Mouse (Mus musculus): Measurements from ENCODE around the gene Slc7a1. TPM values are rescaled to one million over a fixed set of nuclear protein-coding genes. Genes with fewer than 3 reads are reported as not detected.
"Not testable (repeated sequence)": the region's sequence is repeated elsewhere in the genome, so short reads cannot be mapped to it uniquely, and the experiment has no call there.

Gene Slc7a1
- polyA plus RNA-seq, 1 experiment: 12.8 TPM

DNA sequence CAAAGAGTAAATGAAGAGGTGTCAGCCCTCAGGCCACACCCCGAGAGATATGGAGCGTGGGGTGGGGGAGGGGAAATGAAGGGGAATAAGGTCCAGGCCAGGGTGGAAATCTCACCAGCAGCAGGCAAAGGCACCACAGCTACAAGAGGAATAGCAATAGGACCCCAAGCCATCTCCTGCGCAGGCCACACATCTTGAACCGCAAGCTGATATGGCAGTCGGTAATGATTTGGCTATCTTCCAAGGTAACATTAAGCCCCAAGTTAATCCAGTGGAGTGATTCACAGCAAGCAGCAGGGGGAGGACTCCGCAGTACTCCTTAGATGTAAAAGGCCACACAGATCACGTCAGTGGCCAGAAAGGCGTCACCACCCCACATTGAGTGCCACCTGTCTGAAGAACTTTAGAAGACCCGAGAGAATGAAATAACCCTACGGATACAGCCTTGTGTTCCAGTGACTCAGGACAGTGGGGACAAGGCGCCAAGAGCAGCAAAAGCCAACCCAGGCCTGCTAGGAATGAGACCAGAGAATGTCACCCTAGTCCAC is 68.4 kb downstream of the Slc7a1 start:
- 93% methylated on average over 11 of the region's 11 CpGs for WGBS
- no peaks in the 10 kb centered on the region; the same call in none of the 2 replicates for H3K36me3 ChIP-seq (ENCODE audit: control insufficient read depth, insufficient read depth, low read length)
- DNase-seq: no peak

DNA sequence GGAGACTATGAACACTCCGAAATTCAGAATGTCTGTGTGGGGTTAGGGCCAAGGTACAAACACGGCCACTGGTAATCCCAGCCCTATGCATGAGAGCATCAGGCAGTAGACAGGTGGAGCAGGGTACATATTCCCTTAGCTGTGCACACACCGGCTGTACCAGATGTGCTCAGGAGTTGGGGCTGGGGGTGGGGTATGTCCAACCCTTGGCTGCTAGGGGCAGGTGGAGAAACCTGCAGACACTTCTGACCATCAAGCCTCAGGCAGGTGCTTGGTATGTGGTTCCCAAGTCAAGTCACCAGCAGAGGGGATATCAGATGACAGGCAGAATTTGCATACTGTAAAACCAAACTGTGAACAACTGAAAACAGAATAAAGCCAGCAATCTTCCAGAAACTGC is 70.7 kb downstream of the Slc7a1 start:
- no peaks in the 10 kb centered on the region; the same call in 1 of the 2 replicates for H3K36me3 ChIP-seq (ENCODE audit: control insufficient read depth, insufficient read depth, low read length)

More for the DNA sequence above, 68.4 kb downstream of the Slc7a1 start:
- Histone ChIP-seq H3K27ac (ENCODE audit: control insufficient read depth, insufficient read depth, low read length) (no peak overlapping the region), H3K27me3 (ENCODE audit: control insufficient read depth, insufficient read depth, low read length) (no peaks in the 10 kb centered on the region), H3K4me1 (replicated peaks; ENCODE audit: control insufficient read depth, insufficient read depth, low read length) (no peaks in the 10 kb centered on the region), H3K4me3 (ENCODE audit: control insufficient read depth, insufficient read depth, low read length) (no peak overlapping the region)
- TF ChIP-seq POLR2A (IDR thresholded peaks at IDR 0.05; ENCODE audit: control insufficient read depth, extremely low read depth, insufficient read depth, low read length, poor library complexity): no peak
- no peak for TF ChIP-seq CTCF (IDR thresholded peaks at IDR 0.05; ENCODE audit: borderline replicate concordance, control insufficient read depth, extremely low read depth, insufficient read depth, low read length, poor library complexity)

DNA sequence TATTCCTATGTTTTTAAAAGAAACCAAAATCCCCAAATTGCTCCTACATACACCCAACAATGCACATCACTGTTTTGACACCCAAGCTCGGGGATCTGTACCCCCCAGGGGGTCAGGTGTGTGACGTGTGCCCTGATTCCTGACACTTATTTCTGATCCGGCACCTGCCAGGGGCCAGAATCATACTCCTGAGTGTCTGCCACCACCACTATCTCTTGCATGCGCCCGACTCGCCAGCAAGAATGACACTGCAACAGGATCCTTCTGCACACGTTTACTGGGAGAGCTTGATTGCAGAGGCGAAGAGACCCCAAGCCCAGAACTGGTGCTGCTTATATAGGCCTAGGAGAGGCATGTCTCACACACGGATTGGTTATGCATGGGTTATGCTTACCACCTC is 73.4 kb downstream of the Slc7a1 start:
- not testable (repeated sequence) for H3K36me3 ChIP-seq (ENCODE audit: control insufficient read depth, insufficient read depth, low read length); H3K4me1 ChIP-seq (replicated peaks; ENCODE audit: control insufficient read depth, insufficient read depth, low read length); H3K4me3 ChIP-seq (ENCODE audit: control insufficient read depth, insufficient read depth, low read length); DNase-seq; H3K27me3 ChIP-seq (ENCODE audit: control insufficient read depth, insufficient read depth, low read length); H3K27ac ChIP-seq (ENCODE audit: control insufficient read depth, insufficient read depth, low read length)
- WGBS: 97% methylated on average over 9 of the region's 9 CpGs

More for the DNA sequence above, 70.7 kb downstream of the Slc7a1 start:
- no peak for TF ChIP-seq POLR2A (IDR thresholded peaks at IDR 0.05; ENCODE audit: control insufficient read depth, extremely low read depth, insufficient read depth, low read length, poor library complexity)
- no peak for TF ChIP-seq CTCF (IDR thresholded peaks at IDR 0.05; ENCODE audit: borderline replicate concordance, control insufficient read depth, extremely low read depth, insufficient read depth, low read length, poor library complexity)
- Histone ChIP-seq H3K27ac (ENCODE audit: control insufficient read depth, insufficient read depth, low read length) (no peak overlapping the region), H3K4me3 (ENCODE audit: control insufficient read depth, insufficient read depth, low read length) (no peak overlapping the region), H3K4me1 (replicated peaks; ENCODE audit: control insufficient read depth, insufficient read depth, low read length) (no peaks in the 10 kb centered on the region), H3K27me3 (ENCODE audit: control insufficient read depth, insufficient read depth, low read length) (no peaks in the 10 kb centered on the region)
- DNase-seq: no peak
- 99% methylated on average over 3 of the region's 3 CpGs for WGBS

DNA sequence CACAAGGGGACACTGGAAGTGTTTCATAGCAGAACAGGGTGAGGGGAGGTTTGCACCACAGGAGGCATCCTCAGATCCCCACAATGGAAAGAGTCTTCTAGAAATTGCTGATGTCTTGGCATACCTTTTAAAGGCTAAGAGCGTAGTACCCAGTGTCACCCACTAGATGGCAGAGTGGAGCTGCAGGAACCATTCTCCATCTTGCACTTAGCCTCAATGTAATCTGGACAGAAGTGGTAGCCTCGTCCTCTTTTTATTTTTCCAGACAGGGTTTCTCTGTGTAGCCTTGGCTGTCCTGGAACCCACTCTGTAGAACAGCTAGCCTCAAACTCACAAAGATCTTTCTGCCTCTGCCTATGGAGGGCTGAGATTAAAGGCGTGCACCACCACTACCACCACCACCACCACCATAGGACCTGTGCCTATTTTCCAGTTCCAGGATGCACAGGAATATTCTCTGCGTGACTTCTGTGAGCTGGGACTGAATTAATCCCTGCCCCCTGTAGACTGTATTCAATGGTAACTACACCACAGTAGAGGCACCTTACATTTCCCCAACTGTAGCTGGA is 74.3 kb downstream of the Slc7a1 start:
- DNase-seq: peak; percentile 42
- WGBS: 42% methylated on average over 4 of the region's 4 CpGs
- no peak overlapping the region for H3K27ac ChIP-seq (ENCODE audit: control insufficient read depth, insufficient read depth, low read length)
- H3K4me3 ChIP-seq (ENCODE audit: control insufficient read depth, insufficient read depth, low read length): no peak overlapping the region
- no peaks in the 10 kb centered on the region for H3K36me3 ChIP-seq (ENCODE audit: control insufficient read depth, insufficient read depth, low read length)
- no peaks in the 10 kb centered on the region for H3K4me1 ChIP-seq (replicated peaks; ENCODE audit: control insufficient read depth, insufficient read depth, low read length)
- no peak for TF ChIP-seq CTCF (IDR thresholded peaks at IDR 0.05; ENCODE audit: borderline replicate concordance, control insufficient read depth, extremely low read depth, insufficient read depth, low read length, poor library complexity)
- TF ChIP-seq POLR2A (IDR thresholded peaks at IDR 0.05; ENCODE audit: control insufficient read depth, extremely low read depth, insufficient read depth, low read length, poor library complexity): no peak
- no peaks in the 10 kb centered on the region for H3K27me3 ChIP-seq (ENCODE audit: control insufficient read depth, insufficient read depth, low read length)

DNA sequence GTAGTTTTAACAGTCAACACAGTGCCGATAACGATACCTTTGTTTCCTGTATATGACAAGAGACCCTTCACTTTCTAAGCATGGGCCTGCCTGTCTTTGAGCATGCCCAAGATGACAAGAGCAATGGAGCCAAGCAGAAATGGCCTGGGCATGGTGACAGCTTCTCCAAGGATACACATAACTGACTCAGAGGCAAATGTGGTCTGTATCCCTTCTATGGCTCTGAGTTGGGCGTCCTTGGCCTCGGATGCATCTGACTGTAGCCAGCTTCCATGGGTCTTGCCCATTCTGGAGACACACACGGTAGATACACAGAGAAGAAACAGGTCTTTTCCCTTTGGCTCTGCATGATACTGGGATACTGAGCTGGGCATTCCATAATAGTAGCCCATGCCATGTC is 84.8 kb downstream of the Slc7a1 start:
- peaks cover 4% of the 10 kb centered on the region for H3K4me1 ChIP-seq (replicated peaks; ENCODE audit: control insufficient read depth, insufficient read depth, low read length)
- no peak overlapping the region for H3K4me3 ChIP-seq (ENCODE audit: control insufficient read depth, insufficient read depth, low read length)
- whole genome bisulfite sequencing: 95% methylated on average over 5 of the region's 5 CpGs
- H3K27me3 ChIP-seq (ENCODE audit: control insufficient read depth, insufficient read depth, low read length): no peaks in the 10 kb centered on the region
- H3K27ac ChIP-seq (ENCODE audit: control insufficient read depth, insufficient read depth, low read length): no peak overlapping the region
- TF ChIP-seq POLR2A (IDR thresholded peaks at IDR 0.05; ENCODE audit: control insufficient read depth, extremely low read depth, insufficient read depth, low read length, poor library complexity): no peak
- no peak for DNase-seq
- H3K36me3 ChIP-seq (ENCODE audit: control insufficient read depth, insufficient read depth, low read length): no peaks in the 10 kb centered on the region

DNA sequence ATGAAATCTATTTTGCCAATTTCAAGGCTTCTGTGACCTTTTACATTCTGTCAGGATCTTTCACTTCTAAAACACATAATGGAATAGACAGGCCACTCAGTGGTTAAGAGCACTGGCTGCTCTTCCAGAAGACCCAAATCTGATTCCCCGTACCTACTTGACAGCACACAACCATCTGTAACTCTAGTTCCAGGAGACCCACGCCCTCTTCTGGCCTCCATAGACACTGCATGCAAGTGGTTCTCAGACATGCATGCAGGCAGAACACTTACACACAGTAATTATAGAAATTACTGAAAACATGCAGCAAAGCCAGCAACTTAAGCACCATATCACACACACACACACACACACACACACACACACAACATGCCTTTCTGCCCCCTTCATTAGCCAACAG is 87.3 kb downstream of the Slc7a1 start:
- WGBS: 67% methylated on average over 2 of the region's 2 CpGs
- H3K36me3 ChIP-seq (ENCODE audit: control insufficient read depth, insufficient read depth, low read length): no peaks in the 10 kb centered on the region
- no peak overlapping the region for H3K4me3 ChIP-seq (ENCODE audit: control insufficient read depth, insufficient read depth, low read length)
- H3K27ac ChIP-seq (ENCODE audit: control insufficient read depth, insufficient read depth, low read length): no peak overlapping the region
- peak; percentile 25 for DNase-seq
- no peak for TF ChIP-seq POLR2A (IDR thresholded peaks at IDR 0.05; ENCODE audit: control insufficient read depth, extremely low read depth, insufficient read depth, low read length, poor library complexity)
- no peak for TF ChIP-seq CTCF (IDR thresholded peaks at IDR 0.05; ENCODE audit: borderline replicate concordance, control insufficient read depth, extremely low read depth, insufficient read depth, low read length, poor library complexity)
- no peaks in the 10 kb centered on the region for H3K27me3 ChIP-seq (ENCODE audit: control insufficient read depth, insufficient read depth, low read length)
- H3K4me1 ChIP-seq (replicated peaks; ENCODE audit: control insufficient read depth, insufficient read depth, low read length): peaks cover 4% of the 10 kb centered on the region

DNA sequence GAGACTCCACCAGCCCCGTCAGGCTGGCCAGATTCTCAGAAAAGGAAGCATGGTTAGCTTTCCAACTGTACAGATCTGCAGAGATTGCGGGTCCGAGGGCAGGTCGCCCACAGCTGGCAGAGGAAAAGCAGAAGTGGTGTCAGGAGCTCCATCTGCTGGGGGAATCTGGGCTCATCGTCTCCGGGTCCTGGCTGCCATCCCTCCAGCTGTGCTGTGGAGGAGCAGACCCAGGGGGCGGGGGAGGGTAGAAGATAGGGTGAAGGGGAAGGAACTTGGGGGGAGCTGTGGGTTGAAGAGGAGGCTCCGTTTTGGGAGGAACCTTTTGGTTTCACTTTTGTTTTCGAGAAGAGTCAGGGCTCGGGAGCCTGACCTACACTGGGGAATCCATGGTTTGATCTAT is 88.9 kb downstream of the Slc7a1 start:
- Histone ChIP-seq H3K27ac (ENCODE audit: control insufficient read depth, insufficient read depth, low read length) (no peak overlapping the region), H3K27me3 (ENCODE audit: control insufficient read depth, insufficient read depth, low read length) (no peaks in the 10 kb centered on the region), H3K36me3 (ENCODE audit: control insufficient read depth, insufficient read depth, low read length) (no peaks in the 10 kb centered on the region), H3K4me3 (ENCODE audit: control insufficient read depth, insufficient read depth, low read length) (peak overlapping the region; percentile 38), H3K4me1 (replicated peaks; ENCODE audit: control insufficient read depth, insufficient read depth, low read length) (peaks cover 4% of the 10 kb centered on the region)
- 3% methylated on average over 10 of the region's 10 CpGs for WGBS
- DNase-seq: peak; percentile 61
- TF ChIP-seq CTCF (IDR thresholded peaks at IDR 0.05; ENCODE audit: borderline replicate concordance, control insufficient read depth, extremely low read depth, insufficient read depth, low read length, poor library complexity) (peak; percentile 63; the same call in 1 of the 2 replicates), POLR2A (IDR thresholded peaks at IDR 0.05; ENCODE audit: control insufficient read depth, extremely low read depth, insufficient read depth, low read length, poor library complexity) (no peak)
